In genomic region chr13:58896254-58896910, GRCm38 (mm10) we compare ENCODE assay signal across 22 mouse cellular contexts.
"Had no signal": no experiment of that assay in that cellular context is flagged by ENCODE, and none has a peak within 500 bp of the region (broad histone marks: within the 10 kb centered on the region; RNA-seq: fewer than 3 reads in every experiment).

No protein-coding gene starts in this region.

- DNase-seq: liver, postnatal 0 days; lung, adult 2 months; lung, postnatal 4 days; midbrain, embryonic 14.5 days; retina, postnatal 1 day; right cerebral cortex, adult 18-20 months; right cerebral cortex, postnatal 25 days; right cerebral cortex, postnatal 4 days; thymus, adult 2 months; thymus, postnatal 25 days; thymus, postnatal 4 days had no signal

- ATAC-seq: liver, postnatal 0 days; lung, postnatal 0 days; midbrain, embryonic 16.5 days had no signal

- H3K4me3 ChIP-seq: liver, embryonic 15.5 days; lung, embryonic 15.5 days; midbrain, embryonic 10.5 days; midbrain, embryonic 12.5 days; myocyte; neural tube, embryonic 13.5 days; neural tube, embryonic 15.5 days; stomach, embryonic 15.5 days had no signal

- H3K9ac ChIP-seq: liver, embryonic 15.5 days; liver, postnatal 0 days; lung, embryonic 15.5 days; midbrain, embryonic 12.5 days; neural tube, embryonic 13.5 days; neural tube, embryonic 15.5 days; stomach, embryonic 15.5 days had no signal

- H3K27me3 ChIP-seq: liver, embryonic 15.5 days; lung, embryonic 15.5 days; midbrain, embryonic 12.5 days; neural tube, embryonic 13.5 days; neural tube, embryonic 15.5 days; stomach, embryonic 15.5 days had no signal

- H3K4me1 ChIP-seq: liver, embryonic 15.5 days; lung, embryonic 15.5 days; midbrain, embryonic 10.5 days; midbrain, embryonic 12.5 days; neural tube, embryonic 13.5 days; neural tube, embryonic 15.5 days; stomach, embryonic 15.5 days had no signal

- H3K36me3 ChIP-seq: liver, embryonic 15.5 days; lung, embryonic 15.5 days; stomach, embryonic 15.5 days had no signal

- H3K27ac ChIP-seq: liver, embryonic 15.5 days; lung, embryonic 15.5 days; midbrain, embryonic 10.5 days; midbrain, embryonic 12.5 days; neural tube, embryonic 13.5 days; neural tube, embryonic 15.5 days; stomach, embryonic 15.5 days; stomach, postnatal 0 days had no signal

- H3K9me3 ChIP-seq: lung, embryonic 15.5 days; neural tube, embryonic 13.5 days; neural tube, embryonic 15.5 days; stomach, embryonic 15.5 days had no signal

- H3K4me2 ChIP-seq: liver, embryonic 15.5 days; lung, embryonic 15.5 days; midbrain, embryonic 12.5 days; neural tube, embryonic 13.5 days; neural tube, embryonic 15.5 days; stomach, embryonic 15.5 days had no signal
